In genomic region chr4:84121442-84121841, GRCm38 (mm10) we compare ENCODE assay signal across 31 mouse cellular contexts.
DNase-seq lines count a peak whose midpoint lies in the region; ATAC-seq lines count a peak whose summit lies in the region.
"Had no signal": no experiment of that assay in that cellular context is flagged by ENCODE, and none has a peak within 500 bp of the region (broad histone marks: within the 10 kb centered on the region; RNA-seq: fewer than 3 reads in every experiment).

No protein-coding gene starts in this region.

- no peak for ATAC-seq in forebrain, embryonic 12.5 days (ENCODE audit: low FRiP score)
- peak; percentile 35; the same call in 1 of the 2 replicates for ATAC-seq in embryonic facial prominence, embryonic 14.5 days (ENCODE audit: low read depth)
- peak; percentile 30; the same call in 1 of the 2 replicates for ATAC-seq in limb, embryonic 15.5 days (ENCODE audit: insufficient number of reproducible peaks, low FRiP score, low TSS enrichment, low read depth)
- ATAC-seq: forebrain, embryonic 13.5 days; inflammation-experienced regulatory T-cells, adult 6 months had no signal

- H3K9me3 ChIP-seq in forebrain, embryonic 10.5 days, result no peaks in the 10 kb centered on the region
- no peaks in the 10 kb centered on the region for H3K9me3 ChIP-seq in forebrain, embryonic 12.5 days
- no peaks in the 10 kb centered on the region for H3K9me3 ChIP-seq in embryonic facial prominence, embryonic 14.5 days (ENCODE audit: control insufficient read depth, low read length)
- no peaks in the 10 kb centered on the region for H3K9me3 ChIP-seq in limb, embryonic 15.5 days
- H3K9me3 ChIP-seq: forebrain, embryonic 13.5 days; heart, embryonic 10.5 days; heart, embryonic 15.5 days; hindbrain, embryonic 15.5 days; lung, embryonic 15.5 days; megakaryocyte, embryonic 14.5 days had no signal

- H3K4me1 ChIP-seq in forebrain, embryonic 10.5 days, result peaks cover 46% of the 10 kb centered on the region
- peaks cover 20% of the 10 kb centered on the region for H3K4me1 ChIP-seq in forebrain, embryonic 12.5 days
- H3K4me1 ChIP-seq in embryonic facial prominence, embryonic 14.5 days (ENCODE audit: control insufficient read depth, insufficient read depth, low read length), result peaks cover 17% of the 10 kb centered on the region; the same call in 1 of the 2 replicates
- peaks cover 30% of the 10 kb centered on the region for H3K4me1 ChIP-seq in limb, embryonic 15.5 days
- H3K4me1 ChIP-seq: heart, embryonic 15.5 days had no signal

- H3K4me3 ChIP-seq in forebrain, embryonic 10.5 days, result no peak overlapping the region
- no peak overlapping the region for H3K4me3 ChIP-seq in forebrain, embryonic 12.5 days (replicated peaks)
- no peak overlapping the region for H3K4me3 ChIP-seq in embryonic facial prominence, embryonic 14.5 days (ENCODE audit: low read depth, low read length)
- no peak overlapping the region for H3K4me3 ChIP-seq in limb, embryonic 15.5 days
- H3K4me3 ChIP-seq: erythroblast, embryonic 14.5 days; forebrain, embryonic 13.5 days; heart, embryonic 10.5 days; heart, embryonic 15.5 days; hindbrain, embryonic 15.5 days; layer of hippocampus, adult 2 months; left cerebral cortex, adult 2 months; lung, embryonic 15.5 days; megakaryocyte, embryonic 14.5 days had no signal

- H3K36me3 ChIP-seq in forebrain, embryonic 10.5 days (replicated peaks), result no peaks in the 10 kb centered on the region
- H3K36me3 ChIP-seq in forebrain, embryonic 12.5 days (replicated peaks), result no peaks in the 10 kb centered on the region
- H3K36me3 ChIP-seq in embryonic facial prominence, embryonic 14.5 days (ENCODE audit: control insufficient read depth, insufficient read depth, low read length), result no peaks in the 10 kb centered on the region
- no peaks in the 10 kb centered on the region for H3K36me3 ChIP-seq in limb, embryonic 15.5 days
- H3K36me3 ChIP-seq: heart, embryonic 10.5 days; heart, embryonic 15.5 days; hindbrain, embryonic 15.5 days; lung, embryonic 15.5 days had no signal

- H3K27ac ChIP-seq in forebrain, embryonic 10.5 days, result peak overlapping the region; percentile 51
- no peak overlapping the region for H3K27ac ChIP-seq in forebrain, embryonic 12.5 days
- no peak overlapping the region for H3K27ac ChIP-seq in embryonic facial prominence, embryonic 14.5 days (replicated peaks; ENCODE audit: low read depth, low read length)
- peak overlapping the region; percentile 59; the same call in 1 of the 2 replicates for H3K27ac ChIP-seq in limb, embryonic 15.5 days
- H3K27ac ChIP-seq: forebrain, embryonic 13.5 days; heart, embryonic 10.5 days; heart, embryonic 15.5 days; hindbrain, embryonic 15.5 days; layer of hippocampus, adult 2 months; left cerebral cortex, adult 2 months; lung, embryonic 15.5 days had no signal

- H3K27me3 ChIP-seq in forebrain, embryonic 10.5 days (ENCODE audit: poor library complexity, severe bottlenecking), result no peaks in the 10 kb centered on the region
- 0 out of 2 replicates have a peak, but pooled peaks cover 8% of the 10 kb centered on the region for H3K27me3 ChIP-seq in forebrain, embryonic 12.5 days
- H3K27me3 ChIP-seq in embryonic facial prominence, embryonic 14.5 days (replicated peaks; ENCODE audit: control insufficient read depth, insufficient read depth, low read length), result no peaks in the 10 kb centered on the region
- H3K27me3 ChIP-seq in limb, embryonic 15.5 days, result no peaks in the 10 kb centered on the region
- H3K27me3 ChIP-seq: CH12.LX; forebrain, embryonic 13.5 days; heart, embryonic 15.5 days; hindbrain, embryonic 15.5 days; lung, embryonic 15.5 days had no signal

- H3K9ac ChIP-seq in forebrain, embryonic 12.5 days, result no peak overlapping the region
- no peak overlapping the region for H3K9ac ChIP-seq in embryonic facial prominence, embryonic 14.5 days (ENCODE audit: low read depth, low read length)
- no peak overlapping the region for H3K9ac ChIP-seq in limb, embryonic 15.5 days
- H3K9ac ChIP-seq: forebrain, embryonic 13.5 days; heart, embryonic 15.5 days; hindbrain, embryonic 15.5 days; lung, embryonic 15.5 days had no signal

- no peak for DNase-seq in forebrain, embryonic 10.5 days (ENCODE audit: extremely low spot score, low spot score)
- DNase-seq in lung, postnatal 10 days, result peak; percentile 39
- DNase-seq in lung, postnatal 25 days (ENCODE audit: low spot score), result no peak
- DNase-seq in embryonic facial prominence, embryonic 14.5 days (ENCODE audit: low spot score), result peak; percentile 50
- DNase-seq in MN1 (ENCODE audit: low spot score), result no peak
- DNase-seq: cerebellum, adult 8-10 months; cerebellum, postnatal 25 days; gastrocnemius, postnatal 25 days; heart, adult 11 months; heart, postnatal 4 days; kidney, adult 11 months; kidney, postnatal 36 days; lung, postnatal 4 days; midbrain, embryonic 14.5 days; right cerebral cortex, adult 18-20 months; spleen, adult 18-20 months; thymus, postnatal 14 days had no signal

- H3K4me2 ChIP-seq in forebrain, embryonic 12.5 days, result no peak overlapping the region
- no peak overlapping the region for H3K4me2 ChIP-seq in embryonic facial prominence, embryonic 14.5 days (ENCODE audit: low read depth, low read length)
- no peak overlapping the region for H3K4me2 ChIP-seq in limb, embryonic 15.5 days
- H3K4me2 ChIP-seq: forebrain, embryonic 13.5 days; heart, embryonic 15.5 days; hindbrain, embryonic 15.5 days; liver, embryonic 11.5 days; lung, embryonic 15.5 days had no signal

- 67% methylated on average over 10 of the region's 10 CpGs for WGBS in forebrain, embryonic 10.5 days
- WGBS in forebrain, embryonic 12.5 days, result 71% methylated on average over 10 of the region's 10 CpGs
- WGBS in embryonic facial prominence, embryonic 14.5 days, result 47% methylated on average over 10 of the region's 10 CpGs
- WGBS in limb, embryonic 15.5 days, result 34% methylated on average over 10 of the region's 10 CpGs

Comparison
In these comparisons a context has a peak if more than half of its experiments do, and no peak if none do; other contexts are left out.
1. DNase-seq: peak in lung, postnatal 10 days (single experiment) and embryonic facial prominence, embryonic 14.5 days (single experiment); none in forebrain, embryonic 10.5 days (single experiment), lung, postnatal 25 days (single experiment) and MN1 (single experiment).
2. H3K27ac ChIP-seq: peak in forebrain, embryonic 10.5 days (single experiment) and limb, embryonic 15.5 days (single experiment); none in forebrain, embryonic 12.5 days (single experiment) and embryonic facial prominence, embryonic 14.5 days (single experiment).